Comparison of ENCODE assay signal across 8 mouse cellular contexts in the genomic region with DNA sequence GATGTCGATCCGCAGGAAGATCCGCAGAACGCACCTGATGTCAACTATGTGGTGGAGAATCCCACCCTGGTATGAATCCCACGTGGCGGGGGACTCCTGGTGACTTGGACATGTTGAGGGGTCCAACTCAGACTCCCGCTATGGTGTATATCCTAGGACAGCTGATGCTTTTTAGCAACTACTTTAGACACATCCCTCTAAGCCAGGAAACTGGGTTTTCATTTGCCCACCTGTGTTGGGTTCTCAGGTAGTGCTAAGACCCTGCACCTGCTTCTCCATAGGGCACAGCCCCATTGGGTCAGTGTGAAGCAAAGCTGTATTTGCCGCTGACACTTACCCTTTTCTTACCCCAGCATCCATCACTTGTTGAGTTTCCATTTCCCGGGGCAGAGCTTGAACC. TPM values are rescaled to one million over a fixed set of nuclear protein-coding genes. Genes with fewer than 3 reads are reported as not detected.
A peak's percentile ranks its signal among the peaks of the same experiment; 100 is the strongest.
DNase-seq lines count a peak whose midpoint lies in the region; ATAC-seq and TF ChIP-seq lines count a peak whose summit lies in the region.

No protein-coding gene starts in this region.

- peak overlapping the region; percentile 95 for H3K9ac ChIP-seq in heart, embryonic 13.5 days
- H3K9ac ChIP-seq in ES-E14 (ENCODE audit: insufficient read depth, low read depth, low read length, poor library complexity, severe bottlenecking), result peak overlapping the region; percentile 76
- peak overlapping the region; percentile 97 for H3K9ac ChIP-seq in forebrain, postnatal 0 days
- peak overlapping the region; percentile 95 for H3K9ac ChIP-seq in liver, embryonic 16.5 days (ENCODE audit: low read depth, low read length)

- DNase-seq in heart, postnatal 36 days, result no peak
- DNase-seq in ES-E14 (ENCODE audit: low read depth, low spot score), result no peak
- no peak for DNase-seq in forebrain, postnatal 0 days
- no peak for DNase-seq in urinary bladder, postnatal 14 days (ENCODE audit: low spot score)
- DNase-seq in ovary, postnatal 14 days (ENCODE audit: low spot score), result no peak
- DNase-seq in lung, postnatal 36 days, result no peak

- H3K4me1 ChIP-seq in heart, embryonic 13.5 days, result peaks cover 24% of the 10 kb centered on the region
- peaks cover 5 to 13% of the 10 kb centered on the region in 2 experiments; a peak in 3 of 4 replicates for H3K4me1 ChIP-seq in ES-E14 (ENCODE audit: control insufficient read depth in 2 of 2, insufficient read depth in 2 of 2, low read length in 2 of 2, poor library complexity in 1 of 2)
- H3K4me1 ChIP-seq in forebrain, postnatal 0 days (ENCODE audit: insufficient read depth), result peaks cover 9% of the 10 kb centered on the region
- H3K4me1 ChIP-seq in liver, embryonic 16.5 days (ENCODE audit: control insufficient read depth, low read depth, low read length), result peaks cover 19% of the 10 kb centered on the region

- H3K27ac ChIP-seq in heart, embryonic 13.5 days (replicated peaks), result peak overlapping the region; percentile 75; the same call in 1 of the 2 replicates
- H3K27ac ChIP-seq in ES-E14 (ENCODE audit: insufficient read depth, low read depth, low read length, poor library complexity, severe bottlenecking), result no peak overlapping the region
- no peak overlapping the region for H3K27ac ChIP-seq in forebrain, postnatal 0 days (ENCODE audit: low read depth, low read length)
- no peak overlapping the region; the same call in 1 of the 2 replicates for H3K27ac ChIP-seq in liver, embryonic 16.5 days (ENCODE audit: low read length)

- in situ Hi-C loops in ES-E14 (cut with MboI; ENCODE audit: low sequenced_read_pairs in 2 of 2, unreplicated experiment in 2 of 2), result no loop called here

- peak overlapping the region; percentile 99 for H3K4me3 ChIP-seq in heart, embryonic 13.5 days
- H3K4me3 ChIP-seq in ES-E14 (ENCODE audit: insufficient read depth in 1 of 2, low read depth in 1 of 2, low read length in 2 of 2, poor library complexity in 1 of 2, severe bottlenecking in 1 of 2), result peak overlapping the region; percentile 80 to 98
- H3K4me3 ChIP-seq in forebrain, postnatal 0 days (ENCODE audit: low read depth, low read length), result peak overlapping the region; percentile 88
- H3K4me3 ChIP-seq in liver, embryonic 16.5 days (ENCODE audit: low read depth, low read length), result peak overlapping the region; percentile 87

- no peak for ATAC-seq in heart, embryonic 13.5 days (ENCODE audit: extremely low read depth, insufficient number of reproducible peaks, low FRiP score, low TSS enrichment)
- ATAC-seq in forebrain, postnatal 0 days, result no peak
- ATAC-seq in liver, embryonic 16.5 days (ENCODE audit: low read depth), result no peak

- 31% methylated on average over 9 of the region's 9 CpGs for WGBS in heart, embryonic 13.5 days
- WGBS in forebrain, postnatal 0 days, result 35% methylated on average over 9 of the region's 9 CpGs
- WGBS in liver, embryonic 16.5 days (ENCODE audit: insufficient replicate concordance), result 31% methylated on average over 9 of the region's 9 CpGs

- TF ChIP-seq CTCF in forebrain, postnatal 0 days (IDR thresholded peaks at IDR 0.05; ENCODE audit: low read depth), result no peak

- intact Hi-C loops in heart, postnatal 36 days (cut with DNase I), result no loop called here

- H3K27me3 ChIP-seq in heart, embryonic 13.5 days (replicated peaks), result peaks cover 8% of the 10 kb centered on the region; the same call in 1 of the 2 replicates
- H3K27me3 ChIP-seq in forebrain, postnatal 0 days (ENCODE audit: insufficient read depth, low read length), result no peaks in the 10 kb centered on the region
- no peaks in the 10 kb centered on the region for H3K27me3 ChIP-seq in liver, embryonic 16.5 days (ENCODE audit: control insufficient read depth, insufficient read depth, low read depth, low read length)

- peaks cover 67% of the 10 kb centered on the region for H3K36me3 ChIP-seq in heart, embryonic 13.5 days
- peaks cover 41% of the 10 kb centered on the region for H3K36me3 ChIP-seq in ES-E14 (ENCODE audit: control insufficient read depth, insufficient read depth, low read length, poor library complexity, severe bottlenecking)
- peaks cover 57% of the 10 kb centered on the region for H3K36me3 ChIP-seq in forebrain, postnatal 0 days (ENCODE audit: insufficient read depth)
- peaks cover 20% of the 10 kb centered on the region for H3K36me3 ChIP-seq in liver, embryonic 16.5 days (ENCODE audit: control insufficient read depth, insufficient read depth)

- peak overlapping the region; percentile 98 for H3K4me2 ChIP-seq in heart, embryonic 13.5 days
- H3K4me2 ChIP-seq in forebrain, postnatal 0 days (ENCODE audit: low read depth), result peak overlapping the region; percentile 89
- peak overlapping the region; percentile 99 for H3K4me2 ChIP-seq in liver, embryonic 16.5 days (ENCODE audit: low read depth, low read length)

- no peaks in the 10 kb centered on the region for H3K9me3 ChIP-seq in heart, embryonic 13.5 days
- no peaks in the 10 kb centered on the region for H3K9me3 ChIP-seq in ES-E14 (ENCODE audit: control insufficient read depth, insufficient read depth, low read depth, low read length)
- H3K9me3 ChIP-seq in forebrain, postnatal 0 days (ENCODE audit: low read length), result no peaks in the 10 kb centered on the region
- H3K9me3 ChIP-seq in liver, embryonic 16.5 days (replicated peaks; ENCODE audit: control insufficient read depth, low read length), result no peaks in the 10 kb centered on the region

TF ChIP-seq in ES-E14, 5 proteins besides CTCF, POLR2A, EP300 and RAD21:
- TF ChIP-seq ZC3H11A (IDR thresholded peaks at IDR 0.05; ENCODE audit: borderline replicate concordance, low read depth, low read length) (no peak), CHD2 (IDR thresholded peaks at IDR 0.05; ENCODE audit: low read depth, low read length) (no peak)
TF ChIP-seq in ES-E14: peak in this region for 0.

RNA-seq across cellular contexts. Expression of gene Gps1, which starts 1.1 kb away (rescaled TPM):
- polyA plus RNA-seq in heart, embryonic 13.5 days (2015; fragmentation: Nextera tagmentation; extraction: Ambion mirVana), result 139 and 146 TPM in 2 replicates
- 10 to 100 TPM; 54.6 to 58.4 TPM for total RNA-seq in heart, postnatal 36 days (2021)
- total RNA-seq in ES-E14 (2012; rRNA removed), result 289 and 378 TPM in 2 replicates
- total RNA-seq in forebrain, postnatal 0 days (2014; rRNA removed), result 228 and 240 TPM in 2 replicates
- 240 and 244 TPM in 2 replicates for polyA plus RNA-seq in forebrain, postnatal 0 days (2015; fragmentation: Nextera tagmentation; extraction: Ambion mirVana)
- 61.6 and 64.7 TPM in 2 replicates for polyA plus RNA-seq in liver, embryonic 16.5 days (2015; fragmentation: Nextera tagmentation; extraction: Ambion mirVana)

RNA-seq across cellular contexts. Expression of gene Rfng, which starts 1.1 kb away (rescaled TPM):
- 21.4 and 24.5 TPM in 2 replicates for polyA plus RNA-seq in heart, embryonic 13.5 days (2015; fragmentation: Nextera tagmentation; extraction: Ambion mirVana)
- total RNA-seq in heart, postnatal 36 days (2021), result 10 to 100 TPM; 11.2 to 13.3 TPM
- total RNA-seq in ES-E14 (2012; rRNA removed), result 18.8 and 28.6 TPM in 2 replicates
- total RNA-seq in forebrain, postnatal 0 days (2014; rRNA removed), result 61.9 and 82.8 TPM in 2 replicates
- 114 and 125 TPM in 2 replicates for polyA plus RNA-seq in forebrain, postnatal 0 days (2015; fragmentation: Nextera tagmentation; extraction: Ambion mirVana)
- polyA plus RNA-seq in liver, embryonic 16.5 days (2015; fragmentation: Nextera tagmentation; extraction: Ambion mirVana), result 8.6 and 11.5 TPM in 2 replicates

RNA-seq across cellular contexts. Expression of gene Dus1l, which starts 11.1 kb away (rescaled TPM):
- 40.8 and 45.2 TPM in 2 replicates for polyA plus RNA-seq in heart, embryonic 13.5 days (2015; fragmentation: Nextera tagmentation; extraction: Ambion mirVana)
- 10 to 100 TPM; 25.0 to 29.0 TPM for total RNA-seq in heart, postnatal 36 days (2021)
- 101 and 124 TPM in 2 replicates for total RNA-seq in ES-E14 (2012; rRNA removed)
- total RNA-seq in forebrain, postnatal 0 days (2014; rRNA removed), result 43.0 and 52.0 TPM in 2 replicates
- 36.1 and 38.6 TPM in 2 replicates for polyA plus RNA-seq in forebrain, postnatal 0 days (2015; fragmentation: Nextera tagmentation; extraction: Ambion mirVana)
- 51.4 and 51.6 TPM in 2 replicates for polyA plus RNA-seq in liver, embryonic 16.5 days (2015; fragmentation: Nextera tagmentation; extraction: Ambion mirVana)

RNA-seq across cellular contexts. Expression of gene Hmga1b, which starts 22.6 kb away (rescaled TPM):
- 1.8 and 2.6 TPM in 2 replicates for polyA plus RNA-seq in heart, embryonic 13.5 days (2015; fragmentation: Nextera tagmentation; extraction: Ambion mirVana)
- 10 to 100 TPM; 22.1 to 34.1 TPM for total RNA-seq in heart, postnatal 36 days (2021)
- 184 and 244 TPM in 2 replicates for total RNA-seq in ES-E14 (2012; rRNA removed)
- total RNA-seq in forebrain, postnatal 0 days (2014; rRNA removed), result 0.95 and 1.8 TPM in 2 replicates
- 1.6 and 1.7 TPM in 2 replicates for polyA plus RNA-seq in forebrain, postnatal 0 days (2015; fragmentation: Nextera tagmentation; extraction: Ambion mirVana)
- 1.5 and 1.6 TPM in 2 replicates for polyA plus RNA-seq in liver, embryonic 16.5 days (2015; fragmentation: Nextera tagmentation; extraction: Ambion mirVana)

RNA-seq across cellular contexts. Expression of gene Fasn, which starts 39.2 kb away (rescaled TPM):
- 23.2 and 26.4 TPM in 2 replicates for polyA plus RNA-seq in heart, embryonic 13.5 days (2015; fragmentation: Nextera tagmentation; extraction: Ambion mirVana)
- total RNA-seq in heart, postnatal 36 days (2021), result 10 to 100 TPM; 17.3 to 65.9 TPM
- 210 and 251 TPM in 2 replicates for total RNA-seq in ES-E14 (2012; rRNA removed)
- total RNA-seq in forebrain, postnatal 0 days (2014; rRNA removed), result 328 and 364 TPM in 2 replicates
- 72.5 and 75.6 TPM in 2 replicates for polyA plus RNA-seq in forebrain, postnatal 0 days (2015; fragmentation: Nextera tagmentation; extraction: Ambion mirVana)
- 20.3 and 24.2 TPM in 2 replicates for polyA plus RNA-seq in liver, embryonic 16.5 days (2015; fragmentation: Nextera tagmentation; extraction: Ambion mirVana)
